Mouse (Mus musculus) spleen, adult 18-20 months (tissue): ENCODE measurements at regions not wholly inside any gene's neighbourhood (a gene's known extent, or its start where the extent isn't known, plus 50 kb on each side); places are given as distances from the start of the nearest gene placed in this dataset.

Source experiments
- DNase-seq, 2 experiments: peaks; one replicate each; pipeline ENCODE4 v3.0.0; 2022; ENCODE audit warnings: mixed read lengths in 2 of 2

DNA sequence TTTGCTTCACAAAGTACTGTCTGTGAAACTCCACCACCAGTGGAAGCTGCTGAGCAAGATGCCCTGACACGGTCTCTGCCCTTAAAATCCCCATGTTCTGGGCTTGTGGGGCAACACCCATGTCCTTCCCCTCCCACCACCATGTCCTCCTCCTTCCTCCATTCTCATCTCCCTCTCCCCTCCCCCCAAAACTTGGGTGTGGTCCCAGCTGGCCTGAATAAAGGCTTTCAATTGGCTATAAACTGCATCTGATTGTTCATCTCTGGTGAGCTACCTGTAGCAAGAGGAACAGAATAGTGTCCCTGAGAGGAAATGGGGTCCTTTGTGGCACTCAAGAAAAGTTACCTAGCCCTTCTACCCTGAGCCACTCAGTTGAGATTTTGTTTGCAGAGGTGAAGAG, 91.8 kb downstream of the Slc16a9 start:
- DNase-seq: no peak

DNA sequence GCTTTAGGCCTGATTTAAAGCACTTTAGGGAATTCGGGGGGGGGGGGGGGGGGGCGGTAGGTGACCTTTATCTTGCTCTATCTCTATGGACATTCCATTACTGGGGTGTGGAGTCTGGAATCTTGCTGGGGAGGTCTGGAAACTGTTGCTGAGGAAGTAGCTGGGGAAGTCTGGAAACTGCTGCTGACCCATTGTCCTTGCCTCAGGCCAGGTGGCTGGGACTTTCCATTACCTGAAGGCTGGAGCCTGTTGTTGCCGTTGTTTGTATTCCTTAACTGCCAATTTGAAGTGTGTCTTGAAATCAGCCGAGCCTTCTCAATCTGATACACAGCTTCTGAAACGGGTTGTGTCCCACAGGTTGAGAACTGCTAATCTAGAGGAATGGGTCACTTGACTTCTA, 80.9 kb upstream of the Fam13c start:
- no peak for DNase-seq

DNA sequence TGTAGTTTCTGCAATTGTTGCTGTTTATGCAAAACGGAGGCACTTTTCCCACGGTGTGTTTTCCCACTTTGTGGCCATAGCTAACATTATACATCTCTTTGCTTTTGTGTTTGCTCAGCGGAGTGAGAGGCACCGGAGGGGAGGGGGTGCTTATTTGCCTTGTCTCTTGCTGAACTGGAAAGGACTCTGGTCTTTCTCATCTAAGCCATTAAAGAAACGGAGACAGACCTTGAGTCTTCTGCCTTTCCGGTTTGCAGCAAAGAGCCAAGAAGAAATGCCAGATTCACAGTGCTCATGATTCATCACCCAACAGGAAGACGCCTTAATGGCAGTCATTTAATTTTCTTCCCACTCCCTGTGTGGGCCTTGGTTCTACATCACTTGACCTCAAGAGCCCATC, 80.4 kb upstream of the Fam13c start:
- no peak for DNase-seq

DNA sequence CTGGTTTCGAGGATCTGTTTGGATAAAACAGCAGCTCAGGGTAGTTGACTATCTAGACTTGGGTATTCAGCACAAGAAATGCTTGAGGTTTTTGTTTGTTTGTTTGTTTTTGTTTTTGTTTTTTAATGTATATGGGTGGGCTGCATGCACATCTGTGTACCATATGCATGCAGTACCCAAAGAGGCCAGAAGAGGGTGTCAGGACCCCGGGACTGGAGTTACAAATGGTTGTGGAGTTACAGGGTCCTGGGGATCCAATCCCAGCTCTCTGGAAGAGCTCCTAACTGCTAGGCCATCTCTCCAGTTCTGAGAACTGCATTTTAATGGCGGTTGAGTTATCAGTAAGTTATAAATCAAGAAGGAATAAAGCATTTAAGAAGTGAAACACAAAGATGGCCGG, 77.2 kb upstream of the Fam13c start:
- DNase-seq: no peak

DNA sequence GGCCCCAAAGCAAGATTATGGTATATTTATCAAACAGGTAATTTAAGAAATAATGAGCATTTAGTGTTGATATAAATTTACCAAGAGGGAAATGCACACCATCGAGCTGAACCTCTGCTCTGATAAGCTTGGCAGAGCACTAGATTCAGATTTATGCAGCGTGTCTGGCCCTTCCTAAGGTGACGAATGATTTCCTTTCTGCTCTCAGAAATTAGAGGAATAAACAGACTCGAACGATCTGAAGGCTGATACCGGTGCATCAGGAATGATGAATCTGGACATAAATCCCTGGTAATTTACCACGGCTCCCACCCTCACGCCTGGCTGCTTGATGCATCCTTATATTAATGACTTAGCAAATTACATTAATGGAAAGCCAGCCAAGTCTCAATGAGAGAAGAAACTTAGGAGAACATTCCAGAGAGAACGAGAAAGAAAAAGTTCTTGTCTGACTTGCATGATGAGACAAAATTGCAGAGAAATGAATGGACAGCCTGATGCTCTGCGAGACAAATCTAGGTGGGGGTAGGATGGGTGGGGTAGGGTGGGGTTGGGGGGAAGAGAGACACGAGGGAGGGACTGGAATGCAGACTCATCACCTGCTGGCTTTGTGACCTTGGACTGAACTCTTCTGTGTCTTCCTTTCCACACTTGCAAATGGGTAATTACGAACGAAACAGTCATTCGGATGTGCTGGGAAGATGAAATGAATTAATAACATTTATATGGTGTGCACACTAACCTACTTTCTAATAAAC, 75.9 kb upstream of the Fam13c start:
- DNase-seq: no peak

DNA sequence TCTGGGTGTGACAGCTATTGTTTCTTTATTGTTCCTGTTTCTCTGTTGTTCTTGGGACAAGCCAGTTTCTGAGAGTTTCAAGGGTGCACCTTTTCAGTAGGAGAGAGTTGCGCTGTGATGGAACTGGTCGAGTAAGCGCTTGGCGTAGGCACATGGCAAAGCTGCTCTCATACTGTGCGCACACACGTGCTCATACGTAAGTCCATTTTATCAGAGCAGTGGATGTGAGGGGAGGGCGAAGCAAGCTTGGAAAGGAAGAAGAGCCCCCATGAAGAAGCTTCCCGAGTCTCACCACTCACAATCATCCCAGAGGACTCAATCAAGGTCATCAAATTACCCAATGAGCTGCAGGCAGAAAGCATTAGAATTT, 75.3 kb upstream of the Fam13c start:
- DNase-seq: no peak

DNA sequence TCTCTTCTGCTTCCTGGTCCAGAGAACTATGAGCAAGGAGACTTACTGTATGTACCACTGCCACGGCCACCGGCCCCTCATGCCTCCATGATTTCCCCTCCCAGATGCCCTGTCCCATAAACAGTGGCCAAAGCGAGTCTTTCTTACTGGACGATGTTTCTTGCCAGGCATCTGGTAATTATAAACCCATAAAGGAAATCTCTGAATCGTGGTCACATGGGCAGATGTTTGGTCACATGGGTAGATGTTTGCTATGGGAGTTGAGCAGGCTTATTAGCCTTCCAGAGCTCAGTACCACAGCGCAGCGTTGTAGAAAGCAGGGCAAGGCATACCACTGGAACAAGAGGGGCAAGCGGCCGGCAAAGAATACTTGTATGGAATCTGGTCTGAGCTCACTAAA, 74.8 kb upstream of the Fam13c start:
- DNase-seq: no peak

DNA sequence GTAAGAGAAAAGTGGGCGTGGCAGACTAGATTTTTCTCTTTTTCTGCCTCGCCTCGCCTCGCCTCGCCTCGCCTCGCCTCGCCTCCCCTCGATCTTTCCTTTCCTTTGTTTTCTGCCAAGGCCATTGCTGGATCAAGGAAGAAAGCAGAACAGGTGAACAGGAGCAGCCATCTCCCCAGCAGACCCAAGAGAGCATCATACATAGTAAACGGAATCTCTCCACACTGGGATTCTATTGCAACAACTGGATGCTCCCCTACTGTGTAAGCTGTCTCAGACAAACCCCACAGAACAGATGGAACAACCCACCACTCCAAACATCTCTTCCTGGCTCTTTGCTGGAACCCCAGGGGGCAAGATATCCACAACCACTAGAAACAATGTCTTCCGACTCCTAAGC, 72.4 kb upstream of the Fam13c start:
- DNase-seq: no peak

DNA sequence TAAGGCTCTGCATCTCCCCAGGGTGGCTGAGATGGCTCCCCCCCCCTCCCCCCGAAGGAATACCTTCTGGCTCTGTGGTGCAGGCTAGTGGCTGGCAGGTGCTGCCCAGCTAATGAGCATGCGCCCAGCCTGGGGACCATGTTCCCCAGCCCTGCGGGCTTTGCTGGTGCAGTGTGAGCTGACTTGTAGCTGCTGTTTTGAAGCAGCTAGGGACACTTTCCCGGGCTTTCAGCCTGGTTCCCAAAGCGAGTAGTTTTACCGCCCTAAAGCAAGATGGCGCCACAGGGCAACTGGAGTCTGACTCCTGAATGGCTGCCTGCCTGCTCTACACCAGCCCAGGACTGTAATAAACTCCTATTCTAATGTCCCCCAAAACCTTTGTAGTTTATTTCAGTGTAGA, 71.6 kb upstream of the Fam13c start:
- peak in 1 of 2 experiments; percentile 5 for DNase-seq

DNA sequence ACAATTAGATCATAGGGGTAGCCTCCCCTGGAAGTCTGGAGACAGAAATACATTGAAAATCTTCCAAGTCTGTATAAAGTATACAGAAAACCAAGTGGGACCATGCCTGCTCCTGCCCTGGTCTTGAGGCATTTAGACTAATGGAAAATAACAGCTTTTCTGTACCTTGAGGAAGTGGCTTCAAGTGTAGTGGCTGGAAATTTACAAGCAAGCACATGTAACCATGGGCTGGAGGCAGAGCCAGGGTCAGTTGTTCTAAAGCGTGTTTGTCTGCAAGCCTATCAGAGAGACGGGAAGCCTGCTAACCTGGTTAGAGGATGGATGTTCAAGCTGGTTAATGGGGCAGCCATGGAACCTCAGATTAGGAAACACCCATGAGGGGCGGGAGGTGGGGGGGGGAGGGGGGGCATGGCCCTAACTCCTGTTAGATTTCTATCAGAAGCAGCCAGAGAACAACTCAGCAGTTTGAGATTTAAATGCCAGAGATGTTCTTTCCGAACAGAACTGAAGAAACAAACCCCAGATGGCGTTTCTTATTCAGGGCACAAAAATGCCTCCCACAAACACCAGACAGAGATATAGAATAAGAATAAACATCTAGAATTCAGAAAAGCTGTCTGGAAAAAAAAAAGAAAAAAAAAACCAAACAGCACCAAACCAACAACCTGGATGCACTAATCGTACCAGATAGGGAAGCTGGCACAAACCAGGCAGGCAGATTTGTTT, 67.7 kb upstream of the Fam13c start:
- DNase-seq: no peak

DNA sequence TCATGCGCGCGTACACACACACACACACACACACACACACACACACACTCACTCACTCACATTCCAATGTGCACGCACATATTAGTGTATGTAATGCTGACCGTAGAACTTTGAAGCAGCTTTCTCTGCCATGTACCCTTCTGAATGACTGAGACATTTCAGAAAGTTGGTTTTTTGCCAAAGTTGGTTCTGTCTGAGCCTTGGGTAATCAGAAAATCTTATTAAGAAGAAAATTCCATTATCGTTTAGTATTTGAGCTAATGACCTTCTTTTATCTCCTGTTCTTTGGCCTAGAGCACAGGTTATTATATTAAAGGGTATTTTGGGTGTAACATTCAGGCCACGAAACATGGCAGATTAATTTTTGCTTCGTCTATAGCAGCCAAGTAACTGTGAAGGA, 67.1 kb upstream of the Fam13c start:
- DNase-seq: no peak

DNA sequence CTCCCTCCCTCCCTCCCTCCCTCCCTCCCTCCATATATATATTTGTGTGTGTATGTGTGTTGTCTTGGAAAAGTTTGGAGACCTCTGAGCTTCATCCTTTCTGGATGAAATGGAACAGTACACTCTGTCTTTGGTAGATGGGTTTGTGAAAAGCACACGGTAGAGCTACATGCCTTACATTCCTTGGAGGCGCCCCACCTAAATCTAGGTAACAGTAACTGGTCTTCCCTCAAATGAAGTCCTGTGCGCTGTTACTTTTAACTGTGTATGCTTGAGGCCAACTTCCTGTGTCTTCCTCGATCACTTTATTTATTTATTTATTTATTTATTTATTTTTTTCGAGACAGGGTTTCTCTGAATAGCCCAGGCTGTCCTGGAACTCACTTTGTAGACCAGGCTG, 66.4 kb upstream of the Fam13c start:
- no peak for DNase-seq

DNA sequence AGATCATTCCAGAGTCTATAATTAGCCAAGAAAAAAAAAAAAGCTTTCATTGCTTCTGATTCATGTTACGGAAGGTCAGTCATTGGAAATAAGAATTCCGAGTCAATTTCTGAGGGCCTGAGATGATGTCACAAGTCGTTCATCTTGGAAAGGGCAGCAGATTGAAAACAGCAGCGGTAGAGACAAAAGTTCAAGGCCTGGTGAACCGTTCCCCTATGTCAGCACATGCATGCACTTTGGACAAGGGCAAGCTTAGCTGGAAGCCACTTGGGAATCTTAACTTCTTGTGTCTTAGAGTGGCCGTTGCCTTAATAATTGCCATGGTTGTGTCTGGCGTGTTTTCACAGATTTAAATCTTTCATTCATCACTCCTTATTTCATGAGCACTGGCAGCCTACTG, 65.6 kb upstream of the Fam13c start:
- DNase-seq: no peak

DNA sequence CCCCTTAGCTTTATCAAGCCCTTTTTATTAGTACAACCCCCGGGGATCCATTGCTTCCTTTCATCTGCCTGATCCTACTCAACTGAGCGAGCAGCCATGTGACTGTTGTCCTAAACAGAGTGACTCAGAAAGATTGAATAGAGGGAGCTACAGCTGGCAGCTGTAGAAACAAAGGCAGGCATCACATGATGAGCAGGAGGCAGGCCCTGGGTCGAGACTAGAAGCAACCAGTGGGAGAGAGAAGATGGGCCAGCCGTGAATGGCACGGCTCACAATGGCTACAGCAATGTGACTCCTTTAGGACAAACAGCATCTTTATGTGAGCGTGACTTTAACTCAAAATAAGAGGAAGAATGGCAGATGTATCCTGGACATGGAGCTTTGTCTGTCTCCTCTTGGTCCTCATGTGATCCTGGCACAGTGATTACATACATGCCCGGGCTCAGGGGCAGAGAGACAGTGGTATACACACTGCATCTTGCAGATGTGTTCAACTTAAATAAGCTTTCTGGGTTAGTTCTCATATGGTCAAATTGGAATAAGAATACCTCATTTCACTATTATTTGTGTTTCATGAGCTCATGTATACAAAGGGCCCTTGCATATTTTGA, 60.1 kb upstream of the Fam13c start:
- DNase-seq: no peak

DNA sequence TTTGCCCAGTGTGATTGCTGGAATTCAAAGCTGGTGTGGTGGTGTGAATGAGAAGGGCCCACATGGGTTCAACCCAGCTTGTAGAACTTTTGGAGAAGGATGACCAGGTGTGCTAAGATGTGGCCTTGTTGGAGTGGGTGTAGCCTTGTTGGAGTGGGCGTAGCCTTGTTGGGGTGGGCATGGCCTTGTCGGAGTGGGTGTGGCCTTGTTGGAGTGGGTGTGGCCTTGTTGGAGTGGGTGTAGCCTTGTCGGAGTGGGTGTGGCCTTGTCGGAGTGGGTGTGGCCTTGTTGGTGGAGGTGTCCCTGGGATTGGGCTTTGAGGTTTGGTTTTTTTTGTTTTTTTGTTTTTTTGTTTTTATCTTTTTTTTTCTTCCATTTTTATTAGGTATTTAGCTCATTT, 55.6 kb upstream of the Fam13c start:
- no peak for DNase-seq

DNA sequence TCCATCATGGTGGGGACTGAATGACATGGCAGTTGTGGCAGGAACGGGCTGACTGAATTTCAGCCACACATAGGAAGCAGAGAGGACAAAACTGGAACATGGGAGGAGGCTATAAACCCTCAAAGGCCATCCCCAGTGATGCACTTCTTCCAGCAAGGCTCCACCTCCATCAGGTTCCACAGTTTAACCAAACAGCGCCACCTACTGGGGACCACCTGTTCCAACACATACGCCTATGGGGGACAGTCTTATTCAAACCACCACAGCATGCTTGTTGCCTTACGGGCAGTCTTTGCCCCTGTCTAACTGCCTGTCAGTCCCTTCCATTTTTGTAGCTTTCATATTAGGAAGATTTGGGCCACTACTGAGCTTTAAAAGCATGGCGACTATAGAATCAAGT, 52.6 kb upstream of the Fam13c start:
- no peak for DNase-seq
